Mouse (Mus musculus): ENCODE results near the gene 4930539E08Rik. TPM values are rescaled to one million over a fixed set of nuclear protein-coding genes. Genes with fewer than 3 reads are reported as not detected.
A peak's percentile ranks its signal among the peaks of the same experiment; 100 is the strongest.

The 4930539E08Rik gene
- polyA plus RNA-seq, 1 experiment from 2014 or later: 0.12 TPM

DNA sequence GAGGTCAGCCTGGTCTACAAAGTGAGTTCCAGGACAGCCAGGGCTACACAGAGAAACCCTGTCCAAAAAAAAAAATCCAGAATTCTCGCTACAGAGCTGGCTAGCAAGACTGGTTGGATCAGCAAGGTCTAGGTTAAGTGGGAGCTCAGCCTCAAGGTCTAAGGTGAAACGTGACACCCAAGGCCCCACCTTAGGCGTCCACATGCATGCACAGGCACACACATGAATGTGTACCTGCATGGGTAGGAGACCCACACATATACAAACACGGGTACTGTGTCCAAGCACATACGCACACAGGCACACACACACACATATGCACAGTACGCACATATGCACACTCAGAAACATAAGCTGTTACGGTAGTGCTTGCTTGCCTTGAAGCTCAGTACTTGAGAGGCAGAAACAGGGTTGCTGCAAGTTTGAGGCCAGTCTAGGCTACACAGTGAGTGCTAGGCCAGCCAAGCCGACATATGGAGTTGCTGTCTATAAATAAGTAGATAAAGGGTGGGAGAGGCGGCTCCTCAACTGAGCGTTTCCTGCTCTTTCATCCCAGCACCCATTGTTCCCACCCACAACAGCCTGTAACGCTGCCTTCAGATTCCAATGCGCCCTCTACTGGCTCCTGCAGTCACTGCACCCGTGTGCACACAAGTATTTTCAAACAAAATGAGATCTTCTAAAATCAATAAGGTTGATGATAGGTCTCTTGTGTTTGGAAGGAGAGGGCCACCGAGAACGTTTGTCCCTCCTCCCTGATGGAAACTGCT lies 11.9 kb upstream of the 4930539E08Rik start:
- Histone ChIP-seq H3K9me3 (no peaks in the 10 kb centered on the region), H3K4me1 (peaks cover 18% of the 10 kb centered on the region), H3K9ac (no peak overlapping the region), H3K36me3 (no peaks in the 10 kb centered on the region), H3K27me3 (no peaks in the 10 kb centered on the region), H3K4me2 (no peak overlapping the region), H3K4me3 (no peak overlapping the region), H3K27ac (no peak overlapping the region; the same call in 1 of the 2 replicates)
- ATAC-seq (ENCODE audit: borderline replicate concordance, extremely low read depth, low FRiP score, low TSS enrichment): no peak
- WGBS: 40% methylated on average over 15 of the region's 15 CpGs

DNA sequence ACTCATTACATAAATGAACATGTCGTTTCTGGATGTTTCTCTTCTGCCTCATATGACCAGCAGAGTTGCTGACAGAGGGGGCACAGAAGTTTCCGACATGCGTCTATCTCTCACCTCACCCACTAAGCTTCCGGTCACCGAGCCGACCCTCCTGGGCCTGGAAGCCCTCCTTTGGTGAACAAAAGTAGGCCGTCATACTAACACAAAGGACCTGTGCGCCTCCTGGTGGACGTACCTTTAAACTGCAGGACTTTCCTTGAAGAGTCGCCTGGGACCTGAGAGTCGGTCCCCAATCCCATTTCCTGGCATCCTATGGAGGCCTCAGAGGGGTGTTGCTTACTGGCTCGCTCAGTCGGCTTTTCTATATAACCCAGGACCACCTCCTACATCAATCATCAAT lies 11.3 kb upstream of the 4930539E08Rik start:
- Histone ChIP-seq H3K4me2 (peak overlapping the region; percentile 28; the same call in 1 of the 2 replicates), H3K4me3 (no peak overlapping the region), H3K27me3 (no peaks in the 10 kb centered on the region), H3K36me3 (no peaks in the 10 kb centered on the region), H3K9ac (no peak overlapping the region), H3K4me1 (peaks cover 16% of the 10 kb centered on the region), H3K27ac (no peak overlapping the region), H3K9me3 (no peaks in the 10 kb centered on the region)
- ATAC-seq (ENCODE audit: borderline replicate concordance, extremely low read depth, low FRiP score, low TSS enrichment): no peak
- WGBS: 12% methylated on average over 13 of the region's 13 CpGs

DNA sequence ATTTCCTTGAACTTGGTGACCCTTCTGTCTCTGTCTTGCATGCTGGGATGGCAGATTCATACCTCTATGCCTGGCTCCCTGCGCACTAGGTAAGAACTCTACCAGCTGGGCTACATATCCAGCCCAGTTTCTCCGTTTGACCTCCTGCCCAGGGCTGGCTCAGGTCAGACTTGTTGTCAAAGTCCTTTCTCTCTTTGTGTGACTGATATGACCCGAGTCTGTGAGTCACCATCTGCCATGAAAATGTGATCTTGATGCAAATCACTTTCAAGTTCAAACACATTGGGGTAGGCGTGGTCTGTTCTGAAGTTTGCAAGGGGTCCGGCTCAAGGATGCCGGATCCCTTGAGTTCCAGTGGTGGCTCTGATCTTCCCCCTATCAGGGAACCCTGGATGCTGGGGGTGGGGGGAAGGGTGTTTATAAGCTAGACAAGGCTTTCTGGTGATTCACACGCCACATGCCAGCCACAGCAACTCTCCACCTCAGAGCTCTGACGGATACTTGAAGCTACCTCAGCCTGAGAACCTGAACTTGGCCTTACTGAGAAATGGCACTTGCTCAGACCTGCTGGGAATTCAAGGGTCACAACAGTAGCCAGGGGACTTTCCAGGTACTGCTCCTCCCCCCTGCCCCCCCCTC lies 10.0 kb upstream of the 4930539E08Rik start:
- 70% methylated on average over 8 of the region's 8 CpGs for WGBS
- no peak overlapping the region for H3K9ac ChIP-seq
- peaks cover 4% of the 10 kb centered on the region for H3K4me1 ChIP-seq
- H3K9me3 ChIP-seq: no peaks in the 10 kb centered on the region
- no peaks in the 10 kb centered on the region for H3K27me3 ChIP-seq
- no peak overlapping the region for H3K27ac ChIP-seq
- no peaks in the 10 kb centered on the region for H3K36me3 ChIP-seq
- no peak overlapping the region for H3K4me2 ChIP-seq
- no peak overlapping the region for H3K4me3 ChIP-seq
- no peak for ATAC-seq (ENCODE audit: borderline replicate concordance, extremely low read depth, low FRiP score, low TSS enrichment)

DNA sequence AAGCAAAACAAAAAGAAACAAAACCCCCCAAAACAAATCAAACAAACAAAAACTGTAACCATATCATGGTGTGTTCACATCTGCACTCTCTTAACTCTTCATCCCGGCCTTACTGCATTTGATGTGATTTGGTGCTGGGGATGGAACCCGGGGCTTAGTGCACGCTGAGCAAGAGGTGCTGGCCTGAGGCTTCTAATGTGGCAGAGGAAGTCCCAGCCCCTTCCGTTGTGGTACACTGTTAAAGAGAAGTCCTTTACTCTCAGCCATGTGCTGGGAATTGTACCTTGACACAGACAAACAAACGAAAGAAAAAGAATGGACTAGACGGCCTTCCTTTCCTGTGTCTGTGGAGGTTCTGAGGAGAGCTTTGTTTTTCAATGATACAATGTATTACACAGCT lies 7.0 kb upstream of the 4930539E08Rik start:
- no peaks in the 10 kb centered on the region for H3K27me3 ChIP-seq
- H3K36me3 ChIP-seq: no peaks in the 10 kb centered on the region
- no peak for ATAC-seq (ENCODE audit: borderline replicate concordance, extremely low read depth, low FRiP score, low TSS enrichment)
- H3K9ac ChIP-seq: no peak overlapping the region
- H3K27ac ChIP-seq: no peak overlapping the region
- 49% methylated on average over 6 of the region's 6 CpGs for WGBS
- no peak overlapping the region for H3K4me3 ChIP-seq
- no peak overlapping the region for H3K4me2 ChIP-seq
- H3K9me3 ChIP-seq: no peaks in the 10 kb centered on the region
- no peaks in the 10 kb centered on the region; the same call in 1 of the 2 replicates for H3K4me1 ChIP-seq

DNA sequence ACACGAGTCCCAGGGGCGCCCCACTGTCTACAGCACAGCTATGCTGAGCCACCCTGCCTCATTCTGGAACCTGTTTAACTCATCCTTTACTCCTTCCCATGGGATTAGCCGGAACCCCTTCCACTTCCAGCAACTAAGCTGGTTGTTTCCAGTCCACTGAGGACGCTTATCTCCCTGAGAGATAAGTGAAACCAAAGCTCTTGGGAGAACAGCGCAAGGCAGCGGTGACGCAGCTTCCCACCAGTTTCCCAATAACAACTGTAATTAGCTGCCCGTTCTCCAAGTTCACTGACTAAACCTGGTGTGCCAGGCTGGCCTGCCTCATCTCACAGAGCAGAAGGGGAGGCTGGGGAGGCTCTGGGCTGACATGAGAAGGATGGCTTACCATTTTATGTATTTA lies 6.0 kb upstream of the 4930539E08Rik start:
- H3K27me3 ChIP-seq: no peaks in the 10 kb centered on the region
- H3K9me3 ChIP-seq: no peaks in the 10 kb centered on the region
- ATAC-seq (ENCODE audit: borderline replicate concordance, extremely low read depth, low FRiP score, low TSS enrichment): no peak
- no peak overlapping the region for H3K27ac ChIP-seq
- no peak overlapping the region for H3K9ac ChIP-seq
- no peaks in the 10 kb centered on the region for H3K4me1 ChIP-seq
- H3K4me2 ChIP-seq: no peak overlapping the region
- 59% methylated on average over 8 of the region's 8 CpGs for WGBS
- H3K4me3 ChIP-seq: no peak overlapping the region
- H3K36me3 ChIP-seq: no peaks in the 10 kb centered on the region

DNA sequence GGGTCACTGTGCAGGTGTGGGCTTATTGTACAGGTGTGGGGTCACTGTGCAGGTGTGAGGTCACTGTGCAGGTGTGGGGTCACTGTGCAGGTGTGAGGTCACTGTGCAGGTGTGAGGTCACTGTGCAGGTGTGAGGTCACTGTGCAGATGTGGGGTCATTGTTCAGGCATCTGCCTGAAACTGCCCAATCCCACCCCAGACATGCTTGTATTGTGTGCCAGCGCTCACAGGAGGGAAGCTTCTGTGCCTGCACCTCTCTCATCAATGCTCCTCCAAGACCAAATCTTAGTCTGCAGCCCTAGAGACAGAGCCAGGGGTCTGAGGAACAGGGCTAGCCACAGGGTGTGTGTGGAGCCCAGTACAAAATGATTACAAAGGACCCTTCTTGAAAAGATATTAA lies 1.4 kb upstream of the 4930539E08Rik start:
- Histone ChIP-seq H3K9ac (no peak overlapping the region), H3K36me3 (no peaks in the 10 kb centered on the region), H3K9me3 (no peaks in the 10 kb centered on the region), H3K27me3 (no peaks in the 10 kb centered on the region), H3K27ac (no peak overlapping the region), H3K4me1 (0 out of 2 replicates have a peak, but pooled peaks cover 2% of the 10 kb centered on the region), H3K4me3 (no peak overlapping the region), H3K4me2 (no peak overlapping the region)
- ATAC-seq (ENCODE audit: borderline replicate concordance, extremely low read depth, low FRiP score, low TSS enrichment): no peak
- WGBS: 88% methylated on average over 1 of the region's 1 CpGs

DNA sequence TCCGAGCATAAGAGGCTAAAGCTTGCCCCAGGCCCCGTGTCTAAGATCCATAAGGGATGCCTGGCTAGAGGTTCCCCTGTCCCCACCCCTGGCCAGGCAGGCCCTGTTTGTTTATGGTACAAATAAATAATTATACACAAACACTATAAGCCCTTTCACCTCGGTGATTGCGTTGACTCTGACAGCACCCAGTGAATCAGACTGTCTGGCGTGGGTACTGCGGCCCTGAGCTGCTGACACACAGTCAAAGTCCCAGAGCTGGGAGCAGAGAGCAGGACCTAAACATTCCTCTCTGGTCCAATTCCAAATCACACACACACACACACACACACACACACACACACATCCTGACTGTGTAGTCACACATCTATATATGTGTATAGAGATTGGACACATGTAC lies 1.2 kb downstream of the 4930539E08Rik start:
- no peaks in the 10 kb centered on the region for H3K36me3 ChIP-seq
- peaks cover 11% of the 10 kb centered on the region; the same call in 1 of the 2 replicates for H3K4me1 ChIP-seq
- no peak overlapping the region for H3K4me3 ChIP-seq
- no peak overlapping the region for H3K4me2 ChIP-seq
- H3K9ac ChIP-seq: no peak overlapping the region
- H3K27ac ChIP-seq: no peak overlapping the region
- no peak for ATAC-seq (ENCODE audit: borderline replicate concordance, extremely low read depth, low FRiP score, low TSS enrichment)
- H3K27me3 ChIP-seq: no peaks in the 10 kb centered on the region
- WGBS: 43% methylated on average over 6 of the region's 6 CpGs
- no peaks in the 10 kb centered on the region for H3K9me3 ChIP-seq

DNA sequence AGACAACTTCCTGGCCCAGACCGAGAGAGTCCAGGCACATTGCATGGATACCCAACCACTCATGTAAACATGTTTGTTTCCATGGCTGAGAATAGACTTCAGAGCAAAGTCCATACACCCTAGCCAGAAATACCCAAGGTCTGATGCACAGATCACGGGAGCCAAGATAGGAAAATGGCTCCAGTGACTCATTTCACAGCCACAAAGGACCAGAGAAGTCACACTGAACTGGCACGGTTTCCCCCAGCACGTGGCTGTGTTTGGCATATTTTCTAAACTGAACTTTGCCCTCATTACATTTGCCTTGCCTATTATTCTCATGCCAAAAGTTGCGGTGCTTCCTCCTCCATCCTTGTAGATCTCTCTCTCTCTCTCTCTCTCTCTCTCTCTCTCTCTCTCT lies 1.9 kb downstream of the 4930539E08Rik start:
- no peak for ATAC-seq (ENCODE audit: borderline replicate concordance, extremely low read depth, low FRiP score, low TSS enrichment)
- 39% methylated on average over 5 of the region's 5 CpGs for WGBS
- H3K9ac ChIP-seq: no peak overlapping the region
- H3K9me3 ChIP-seq: no peaks in the 10 kb centered on the region
- H3K4me1 ChIP-seq: peaks cover 11% of the 10 kb centered on the region; the same call in 1 of the 2 replicates
- H3K4me3 ChIP-seq: no peak overlapping the region
- H3K27ac ChIP-seq: no peak overlapping the region
- H3K36me3 ChIP-seq: no peaks in the 10 kb centered on the region
- no peak overlapping the region for H3K4me2 ChIP-seq
- H3K27me3 ChIP-seq: no peaks in the 10 kb centered on the region

DNA sequence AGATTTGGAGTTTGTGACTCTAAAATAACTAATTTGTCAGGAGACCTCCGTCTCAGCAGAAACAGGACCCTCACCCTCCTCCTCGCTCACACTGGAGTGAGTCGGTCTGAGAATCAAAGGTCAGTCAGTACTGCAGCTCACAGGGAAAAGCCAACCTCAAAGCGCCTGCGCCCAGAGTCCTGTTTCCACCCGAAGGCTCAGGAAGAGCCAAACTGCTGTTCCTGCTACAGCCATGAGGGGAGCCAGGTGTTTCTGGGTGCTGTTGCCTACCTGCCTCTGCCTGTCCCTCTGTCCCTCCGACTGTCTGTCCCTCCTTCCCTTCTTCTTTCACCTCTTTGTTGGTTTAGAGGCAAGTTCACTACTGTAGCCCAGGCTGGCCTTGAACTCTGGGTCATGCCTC lies 5.0 kb downstream of the 4930539E08Rik start:
- WGBS: 28% methylated on average over 7 of the region's 7 CpGs
- Histone ChIP-seq H3K9ac (no peak overlapping the region), H3K27ac (no peak overlapping the region), H3K36me3 (no peaks in the 10 kb centered on the region), H3K27me3 (no peaks in the 10 kb centered on the region), H3K4me1 (peaks cover 11% of the 10 kb centered on the region; the same call in 1 of the 2 replicates), H3K4me2 (no peak overlapping the region; the same call in 1 of the 2 replicates), H3K4me3 (no peak overlapping the region), H3K9me3 (no peaks in the 10 kb centered on the region)
- ATAC-seq (ENCODE audit: borderline replicate concordance, extremely low read depth, low FRiP score, low TSS enrichment): no peak

DNA sequence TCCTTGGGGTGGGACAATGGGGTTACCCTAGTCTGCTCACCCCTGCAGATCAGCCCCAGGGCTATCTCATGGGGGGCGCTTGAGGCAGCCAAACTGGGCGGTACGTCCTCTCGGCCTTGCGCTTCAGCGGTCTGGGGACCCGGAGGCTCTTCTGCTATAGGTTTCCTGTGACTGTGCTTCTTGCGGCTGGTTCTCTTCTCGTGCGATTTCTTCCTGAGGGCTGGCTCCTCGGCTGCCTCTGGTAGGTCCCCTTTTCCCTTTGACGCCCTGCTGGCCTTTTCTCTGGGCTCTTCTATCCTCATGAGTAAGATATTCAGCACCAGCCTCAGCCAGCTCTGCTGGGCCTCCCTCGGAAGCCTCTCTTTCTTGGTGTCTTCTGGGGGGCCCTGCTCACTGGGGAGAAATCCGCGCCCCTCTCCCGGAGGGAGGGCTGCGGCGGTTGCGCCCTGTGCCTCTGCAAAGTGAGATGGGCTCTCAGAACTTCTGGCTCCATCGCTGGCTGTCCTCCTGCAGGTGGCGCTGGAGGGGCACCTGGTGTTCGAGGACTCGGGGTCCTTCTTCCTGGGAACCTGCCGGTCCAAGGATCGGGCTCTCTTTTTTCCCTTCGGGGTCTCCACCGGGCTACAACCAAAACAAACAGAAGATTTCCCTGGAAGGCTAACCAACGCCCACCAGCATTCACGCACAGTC lies 5.7 kb downstream of the 4930539E08Rik start:
- ATAC-seq (ENCODE audit: borderline replicate concordance, extremely low read depth, low FRiP score, low TSS enrichment): no peak; the same call in 1 of the 2 replicates
- Histone ChIP-seq H3K4me1 (peaks cover 11% of the 10 kb centered on the region; the same call in 1 of the 2 replicates), H3K4me3 (peak overlapping the region; percentile 19; the same call in 1 of the 2 replicates), H3K27ac (no peak overlapping the region), H3K9me3 (no peaks in the 10 kb centered on the region), H3K27me3 (no peaks in the 10 kb centered on the region), H3K9ac (no peak overlapping the region), H3K4me2 (peak overlapping the region; percentile 48), H3K36me3 (no peaks in the 10 kb centered on the region)
- 5% methylated on average over 29 of the region's 29 CpGs for WGBS

DNA sequence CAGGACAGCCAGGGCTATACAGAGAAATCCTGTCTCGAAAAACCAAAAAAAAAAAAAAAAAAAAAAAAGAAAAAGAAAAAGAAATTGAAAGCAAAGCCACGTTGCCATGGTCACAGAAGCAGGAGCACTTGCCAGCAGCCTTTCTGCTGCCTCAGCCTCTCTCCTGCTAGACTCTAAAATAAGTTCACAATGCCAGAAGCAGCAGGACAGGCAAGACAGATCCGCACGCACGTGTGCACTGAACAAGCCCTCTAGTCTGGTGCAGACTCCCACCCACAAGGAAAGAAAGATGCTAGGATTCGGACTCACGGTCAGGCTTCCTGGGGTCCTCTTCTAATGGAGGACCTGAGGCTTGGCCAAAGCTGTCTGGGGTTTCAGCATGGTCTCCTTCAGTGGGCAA lies 7.2 kb downstream of the 4930539E08Rik start:
- H3K27ac ChIP-seq: no peak overlapping the region
- peaks cover 9% of the 10 kb centered on the region; the same call in 1 of the 2 replicates for H3K4me1 ChIP-seq
- no peak for ATAC-seq (ENCODE audit: borderline replicate concordance, extremely low read depth, low FRiP score, low TSS enrichment)
- H3K36me3 ChIP-seq: no peaks in the 10 kb centered on the region
- H3K27me3 ChIP-seq: no peaks in the 10 kb centered on the region
- H3K4me2 ChIP-seq: no peak overlapping the region
- 71% methylated on average over 7 of the region's 7 CpGs for WGBS
- H3K4me3 ChIP-seq: no peak overlapping the region
- H3K9me3 ChIP-seq: no peaks in the 10 kb centered on the region
- no peak overlapping the region for H3K9ac ChIP-seq
